Mouse (Mus musculus) heart, postnatal 0 days (tissue): ENCODE results near the gene Itgb4. TPM values are rescaled to one million over a fixed set of nuclear protein-coding genes. Genes with fewer than 3 reads are reported as not detected.

Experiments
- ATAC-seq: fragments of 200-750 bp; cut with Nextera tagmentation; 2 replicates; pipeline ENCODE4 v1.8.0; 2017; ENCODE audit warnings: low read depth, moderate number of reproducible peaks, moderate library complexity; ENCODE audit not compliant: insufficient read depth
- DNase-seq: peaks from one replicate; pipeline ENCODE4 v3.0.0-alpha.2; 2016; ENCODE audit warnings: low spot score
- H3K27ac ChIP-seq: fragments of 300-500 bp; sonication (generic); 2 replicates; pipeline ENCODE4 v1.5.1; 2014; ENCODE audit warnings: low read depth, mild to moderate bottlenecking
- H3K27me3 ChIP-seq: fragments of 300-500 bp; sonication (generic); 2 replicates; pipeline ENCODE4 v1.6.1; 2014; ENCODE audit warnings: low read length, mixed read lengths; ENCODE audit not compliant: control insufficient read depth, insufficient read depth
- H3K36me3 ChIP-seq: fragments of 300-500 bp; sonication (generic); replicated peaks from 2 replicates; pipeline ENCODE4 v1.6.1; 2014; ENCODE audit warnings: low read length, mixed read lengths; ENCODE audit not compliant: control insufficient read depth, insufficient read depth
- H3K4me1 ChIP-seq: fragments of 300-500 bp; sonication (generic); 2 replicates; pipeline ENCODE4 v1.6.1; 2014; ENCODE audit warnings: antibody characterized with exemption; ENCODE audit not compliant: control insufficient read depth, insufficient read depth
- H3K4me2 ChIP-seq: fragments of 300-500 bp; sonication (generic); 2 replicates; pipeline ENCODE4 v1.6.1; 2014; ENCODE audit warnings: low read depth, mild to moderate bottlenecking, low read length, moderate library complexity
- H3K4me3 ChIP-seq: fragments of 300-500 bp; sonication (generic); 2 replicates; pipeline ENCODE4 v1.5.1; 2014; ENCODE audit warnings: low read depth, low read length
- H3K9ac ChIP-seq: fragments of 300-500 bp; sonication (generic); replicated peaks from 2 replicates; pipeline ENCODE4 v1.6.1; 2014; ENCODE audit warnings: low read depth, low read length, mixed read lengths
- H3K9me3 ChIP-seq: fragments of 300-500 bp; sonication (generic); replicated peaks from 2 replicates; pipeline ENCODE4 v1.6.1; 2016; ENCODE audit warnings: low read length; ENCODE audit not compliant: control insufficient read depth
- CTCF ChIP-seq: IDR thresholded peaks from 2 replicates; pipeline ENCODE4 v1.5.1; 2016; ENCODE audit warnings: antibody characterized with exemption, control low read depth, low read depth
- EP300 ChIP-seq: IDR thresholded peaks from 2 replicates; pipeline ENCODE4 v1.6.1; 2016; ENCODE audit warnings: antibody characterized with exemption, low read depth
- WGBS: fragments of 180-500 bp; shearing (Covaris S2); extraction: QIAGEN DNeasy Blood & Tissue Kit; methylation state at CpG from one replicate; pipeline ENCODE4 v1.1.7; 2014; 5-methylcytosine and 5-hydroxymethylcytosine counted together
- polyA plus RNA-seq: library from polyadenylated mRNA; unstranded; fragments of >200 nt; fragmentation: Nextera tagmentation; extraction: Ambion mirVana; gene quantifications from 2 replicates; pipeline ENCODE4 v1.2.1, GENCODE M21; 2015
- total RNA-seq: library from RNA; depleted of rRNA; stranded (reverse); fragments of >200 nt; gene quantifications from 2 replicates; pipeline ENCODE4 v1.2.3, GENCODE M21; 2014; ENCODE audit warnings: low replicate concordance; rRNA removed

Itgb4 gene
- total RNA-seq (1.1 and 1.5 TPM in 2 replicates), polyA plus RNA-seq (0.85 and 1.1 TPM in 2 replicates)

- 0 out of 2 replicates have a peak within 1 kb of the TSS, but pooled peaks have one; percentile 17 for H3K9ac ChIP-seq
- peaks cover 41% of the 10 kb centered on the region for H3K27me3 ChIP-seq
- peak within 1 kb of the TSS; percentile 81 for H3K4me2 ChIP-seq
- no peaks in the 10 kb centered on the region for H3K9me3 ChIP-seq
- WGBS, result 16% methylated on average over 33 of the region's 58 CpGs
- no peaks in the 10 kb centered on the region for H3K36me3 ChIP-seq
- H3K4me3 ChIP-seq, result peak within 1 kb of the TSS; percentile 51
- H3K27ac ChIP-seq, result no peak within 1 kb of the TSS
- no peak for TF ChIP-seq CTCF
- TF ChIP-seq EP300, result no peak
- H3K4me1 ChIP-seq, result peaks cover 9% of the 10 kb centered on the region
- DNase-seq, result no peak
- peak; percentile 51; the same call in 1 of the 2 replicates for ATAC-seq
These were observed at the start of gene Itgb4 for GRCm38 (mm10) chr11:115974309-115975082. Gene Itgb4, plus strand, starts transcription at chr11:115974709.

GRCm38 (mm10) chr11:115929031-115929430 is 45.5 kb upstream of the Itgb4 start:
- no peak for ATAC-seq
- 83% methylated on average over 8 of the region's 8 CpGs for WGBS
- no peak overlapping the region for H3K9ac ChIP-seq
- H3K4me3 ChIP-seq, result no peak overlapping the region
- H3K9me3 ChIP-seq, result no peaks in the 10 kb centered on the region
- peaks cover 10% of the 10 kb centered on the region for H3K4me1 ChIP-seq
- TF ChIP-seq EP300, result no peak
- no peak for TF ChIP-seq CTCF
- no peak overlapping the region for H3K27ac ChIP-seq
- H3K4me2 ChIP-seq, result no peak overlapping the region
- H3K27me3 ChIP-seq, result no peaks in the 10 kb centered on the region
- DNase-seq, result no peak
- H3K36me3 ChIP-seq, result peaks cover 15% of the 10 kb centered on the region

- no peak for TF ChIP-seq EP300
- no peak for TF ChIP-seq CTCF
- DNase-seq (no peak), ATAC-seq (no peak)
- no peaks in the 10 kb centered on the region for H3K9me3 ChIP-seq
- H3K4me3 ChIP-seq, result no peak overlapping the region
- WGBS, result 63% methylated on average over 3 of the region's 3 CpGs
- H3K27ac ChIP-seq, result no peak overlapping the region
- no peak overlapping the region for H3K4me2 ChIP-seq
- H3K36me3 ChIP-seq, result peaks cover 15% of the 10 kb centered on the region
- H3K4me1 ChIP-seq, result peaks cover 17% of the 10 kb centered on the region
- no peaks in the 10 kb centered on the region for H3K27me3 ChIP-seq
- no peak overlapping the region for H3K9ac ChIP-seq
These were observed 44.7 kb upstream of the Itgb4 start for GRCm38 (mm10) chr11:115929818-115930217.

GRCm38 (mm10) chr11:115931235-115931634 is 43.3 kb upstream of the Itgb4 start:
- no peak for DNase-seq
- TF ChIP-seq CTCF, result no peak
- no peak for TF ChIP-seq EP300
- 63% methylated on average over 3 of the region's 3 CpGs for WGBS
- no peaks in the 10 kb centered on the region for H3K9me3 ChIP-seq
- H3K36me3 ChIP-seq, result peaks cover 15% of the 10 kb centered on the region
- no peak overlapping the region for H3K4me2 ChIP-seq
- no peak overlapping the region for H3K9ac ChIP-seq
- H3K4me1 ChIP-seq, result peaks cover 17% of the 10 kb centered on the region
- no peak for ATAC-seq
- no peak overlapping the region for H3K27ac ChIP-seq
- H3K27me3 ChIP-seq, result no peaks in the 10 kb centered on the region
- no peak overlapping the region for H3K4me3 ChIP-seq

- Histone ChIP-seq H3K4me2 (peak within 1 kb of the TSS; percentile 89), H3K4me3 (peak within 1 kb of the TSS; percentile 89), H3K27ac (peak within 1 kb of the TSS; percentile 59), H3K4me1 (peaks cover 17% of the 10 kb centered on the region), H3K9me3 (no peaks in the 10 kb centered on the region), H3K27me3 (no peaks in the 10 kb centered on the region), H3K9ac (peak within 1 kb of the TSS; percentile 83), H3K36me3 (peaks cover 21% of the 10 kb centered on the region)
- TF ChIP-seq EP300, result no peak
- no peak for TF ChIP-seq CTCF
- DNase-seq, result peak; percentile 98
- WGBS, result under 1% methylated on average over 28 of the region's 28 CpGs
- peak; percentile 100 for ATAC-seq
These were observed 41.3 kb upstream of the Itgb4 start, which contains the start of the genes Sap30bp and Recql5 for GRCm38 (mm10) chr11:115933108-115933746. Gene Sap30bp, plus strand, starts transcription at chr11:115933282. Gene Recql5, minus strand, starts transcription at chr11:115933477.
